Mouse (Mus musculus) brain, embryonic 14.5 days (tissue): ENCODE data around the gene Map2k2.

Source experiments
- CTCF ChIP-seq: fragments of 200-500 bp; IDR thresholded peaks from 2 replicates; pipeline ENCODE4 v1.5.1; 2012; ENCODE audit warnings: inconsistent platforms, mild to moderate bottlenecking, moderate library complexity, borderline replicate concordance; ENCODE audit not compliant: insufficient read depth, insufficient read length; ENCODE audit errors: extremely low read depth
- POLR2A ChIP-seq: fragments of 200-500 bp; IDR thresholded peaks from 2 replicates; pipeline ENCODE4 v1.6.1; 2012; ENCODE audit warnings: mild to moderate bottlenecking, inconsistent platforms, borderline replicate concordance; ENCODE audit not compliant: poor library complexity, insufficient read depth, insufficient read length, severe bottlenecking; ENCODE audit errors: extremely low read depth

GRCm38 (mm10) chr10:81178927-81179326, 73.2 kb downstream of the Map2k2 start:
- no peak for TF ChIP-seq POLR2A
- no peak for TF ChIP-seq CTCF
